8 mouse cellular contexts compared by ENCODE assay signal in genomic region chr15:79403763-79404210, GRCm38 (mm10). TPM values are rescaled to one million over a fixed set of nuclear protein-coding genes. Genes with fewer than 3 reads are reported as not detected.
DNase-seq lines count a peak whose midpoint lies in the region; ATAC-seq and TF ChIP-seq lines count a peak whose summit lies in the region.

No protein-coding gene starts in this region.

- no peaks in the 10 kb centered on the region for H3K9me3 ChIP-seq in CH12.LX (replicated peaks; ENCODE audit: low read length)
- H3K9me3 ChIP-seq in forebrain, postnatal 0 days (ENCODE audit: low read length): no peaks in the 10 kb centered on the region
- no peaks in the 10 kb centered on the region for H3K9me3 ChIP-seq in liver, postnatal 0 days (ENCODE audit: low read length)

- peaks cover 20% of the 10 kb centered on the region for H3K79me2 ChIP-seq in CH12.LX (replicated peaks; ENCODE audit: control insufficient read depth, extremely low read depth, insufficient read depth, poor library complexity, severe bottlenecking)

- no peak for TF ChIP-seq CTCF in gastrocnemius, adult 2 months (IDR thresholded peaks at IDR 0.05)
- no peak for TF ChIP-seq CTCF in CH12.LX (conservative IDR thresholded peaks at IDR 0.05 in 1 of 2, IDR thresholded peaks at IDR 0.05 in 1 of 2; ENCODE audit: low read depth in 2 of 2, low read length in 2 of 2)
- no peak for TF ChIP-seq CTCF in forebrain, postnatal 0 days (IDR thresholded peaks at IDR 0.05; ENCODE audit: low read depth)
- TF ChIP-seq CTCF in liver, postnatal 0 days (IDR thresholded peaks at IDR 0.05; ENCODE audit: low read depth): no peak

- peak overlapping the region; percentile 74; the same call in 1 of the 2 replicates for H3K9ac ChIP-seq in CH12.LX (ENCODE audit: insufficient read depth, low read depth)
- H3K9ac ChIP-seq in forebrain, postnatal 0 days: peak overlapping the region; percentile 89
- peak overlapping the region; percentile 73 for H3K9ac ChIP-seq in liver, postnatal 0 days (replicated peaks)

- H3K36me3 ChIP-seq in CH12.LX (replicated peaks in 1 of 2; ENCODE audit: control insufficient read depth in 1 of 2, insufficient read depth in 1 of 2, low read length in 1 of 2): peaks cover 0 to 13% of the 10 kb centered on the region in 2 experiments
- H3K36me3 ChIP-seq in forebrain, postnatal 0 days (ENCODE audit: insufficient read depth): no peaks in the 10 kb centered on the region
- no peaks in the 10 kb centered on the region for H3K36me3 ChIP-seq in liver, postnatal 0 days (replicated peaks; ENCODE audit: insufficient read depth, low read length)

- TF ChIP-seq POLR2A in CH12.LX (IDR thresholded peaks at IDR 0.05; ENCODE audit: low read depth, low read length): no peak

- no peak for TF ChIP-seq EP300 in CH12.LX (IDR thresholded peaks at IDR 0.05; ENCODE audit: low read length)
- no peak for TF ChIP-seq EP300 in liver, postnatal 0 days (IDR thresholded peaks at IDR 0.05; ENCODE audit: low read depth)

- intact Hi-C loops in gastrocnemius, adult 2 months (cut with DNase I): loop anchor here (2.0 kb wide), 2 partner anchors 23 to 33 kb away; no protein-coding TSS in a partner anchor
- intact Hi-C loops in left cerebral cortex, postnatal 14 days (cut with DNase I): loop anchor here (5.0 kb wide), 2 partner anchors 39 to 64 kb away; no protein-coding TSS in a partner anchor

- no peak for TF ChIP-seq RAD21 in CH12.LX (IDR thresholded peaks at IDR 0.05; ENCODE audit: low read depth, low read length)

- in situ Hi-C loops in CH12.LX (cut with MboI; ENCODE audit: low pct_ligation_motif_present, low pct_unique_long_range_greater_than_20kb, low sequenced_read_pairs): no loop called here

- peaks cover 28 to 62% of the 10 kb centered on the region in 2 experiments for H3K4me1 ChIP-seq in CH12.LX (ENCODE audit: control insufficient read depth in 1 of 2, insufficient read depth in 2 of 2)
- H3K4me1 ChIP-seq in forebrain, postnatal 0 days (ENCODE audit: insufficient read depth): peaks cover 9% of the 10 kb centered on the region; the same call in 1 of the 2 replicates
- H3K4me1 ChIP-seq in liver, postnatal 0 days (ENCODE audit: insufficient read depth): peaks cover 24% of the 10 kb centered on the region

- peaks cover 2% of the 10 kb centered on the region for H3K27me3 ChIP-seq in CH12.LX (replicated peaks)
- H3K27me3 ChIP-seq in forebrain, postnatal 0 days (ENCODE audit: insufficient read depth, low read length): no peaks in the 10 kb centered on the region
- no peaks in the 10 kb centered on the region for H3K27me3 ChIP-seq in liver, postnatal 0 days (ENCODE audit: insufficient read depth, low read length)

- H3K4me3 ChIP-seq in gastrocnemius, adult 2 months: peak overlapping the region; percentile 96
- peak overlapping the region; percentile 71 to 91 (median 89) for H3K4me3 ChIP-seq in CH12.LX (replicated peaks in 1 of 3; ENCODE audit: low read depth in 2 of 3, low read length in 2 of 3, poor library complexity in 1 of 3)
- H3K4me3 ChIP-seq in forebrain, postnatal 0 days (ENCODE audit: low read depth, low read length): peak overlapping the region; percentile 99
- H3K4me3 ChIP-seq in liver, postnatal 0 days (ENCODE audit: low read depth, low read length): peak overlapping the region; percentile 79

- no peak for ATAC-seq in forebrain, postnatal 0 days
- ATAC-seq in liver, postnatal 0 days: no peak

- no peak for DNase-seq in gastrocnemius, adult 2 months
- DNase-seq in gastrocnemius, adult 18-20 months (ENCODE audit: low spot score): no peak
- no peak for DNase-seq in CH12.LX (ENCODE audit: extremely low read depth)
- no peak for DNase-seq in forebrain, postnatal 0 days
- DNase-seq in liver, postnatal 0 days: no peak
- DNase-seq in c-Kit-positive CD71-positive TER-119-positive erythroid progenitor cells, embryonic 14.5 days (ENCODE audit: low spot score): no peak
- no peak for DNase-seq in cerebellum, postnatal 36 days
- DNase-seq in left cerebral cortex, postnatal 14 days (ENCODE audit: low spot score in 2 of 2): no peak

- 16% methylated on average over 9 of the region's 9 CpGs for WGBS in forebrain, postnatal 0 days
- 16% methylated on average over 9 of the region's 9 CpGs for WGBS in liver, postnatal 0 days (ENCODE audit: insufficient replicate concordance)

- H3K4me2 ChIP-seq in CH12.LX (ENCODE audit: insufficient read depth, low read depth, poor library complexity, severe bottlenecking): peak overlapping the region; percentile 73
- H3K4me2 ChIP-seq in forebrain, postnatal 0 days (ENCODE audit: low read depth): peak overlapping the region; percentile 85
- peak overlapping the region; percentile 95 for H3K4me2 ChIP-seq in liver, postnatal 0 days (ENCODE audit: low read depth, low read length)

- dilution Hi-C loops in CH12.LX (cut with MboI; ENCODE audit: extremely low pct_ligation_motif_present, extremely low pct_unique_long_range_greater_than_20kb, low sequenced_read_pairs): no loop called here

- H3K27ac ChIP-seq in gastrocnemius, adult 2 months: peak overlapping the region; percentile 99
- no peak overlapping the region for H3K27ac ChIP-seq in CH12.LX (ENCODE audit: insufficient read depth, low read depth)
- H3K27ac ChIP-seq in forebrain, postnatal 0 days (ENCODE audit: low read depth, low read length): peak overlapping the region; percentile 83; the same call in 1 of the 2 replicates
- H3K27ac ChIP-seq in liver, postnatal 0 days (ENCODE audit: low read depth): peak overlapping the region; percentile 7

TF ChIP-seq in CH12.LX, 34 proteins besides CTCF, POLR2A, EP300 and RAD21:
- TF ChIP-seq TCF12 (IDR thresholded peaks at IDR 0.05; ENCODE audit: low read depth, low read length): no peak
- peak; percentile 36; the same call in 1 of the 2 replicates for TF ChIP-seq MEF2A (IDR thresholded peaks at IDR 0.05; ENCODE audit: borderline replicate concordance, low read depth, low read length)
- 0 out of 2 replicates have a peak, but pooled peaks have one; percentile 3 for TF ChIP-seq CHD2 (IDR thresholded peaks at IDR 0.05; ENCODE audit: low read length)
TF ChIP-seq in CH12.LX: peak in this region for 2.

RNA-seq across cellular contexts. Expression of gene Tmem184b, which starts 0.4 kb away (rescaled TPM):
- total RNA-seq in gastrocnemius, adult 2 months (2021): 10 to 100 TPM; 26.1 to 36.7 TPM
- total RNA-seq in gastrocnemius, adult 18-20 months (2021): 10 to 100 TPM; 23.6 to 31.2 TPM
- 18.9 and 21.1 TPM in 2 replicates for total RNA-seq in CH12.LX (2012; rRNA removed)
- total RNA-seq in CH12.LX (2014; rRNA removed): 7.1 and 7.2 TPM in 2 replicates
- polyA plus RNA-seq in CH12.LX (2012; ENCODE audit: insufficient read length, low read depth): 38.0 and 42.7 TPM in 2 replicates
- 32.0 and 41.9 TPM in 2 replicates for total RNA-seq in forebrain, postnatal 0 days (2014; rRNA removed)
- 22.9 and 30.3 TPM in 2 replicates for polyA plus RNA-seq in forebrain, postnatal 0 days (2015; fragmentation: Nextera tagmentation; extraction: Ambion mirVana)
- 6.6 and 8.4 TPM in 2 replicates for polyA plus RNA-seq in liver, postnatal 0 days (2015; fragmentation: Nextera tagmentation; extraction: Ambion mirVana)
- 10 to 100 TPM; 56.2 to 56.8 TPM for total RNA-seq in left cerebral cortex, postnatal 14 days (2021)

RNA-seq across cellular contexts. Expression of gene Csnk1e, which starts 51.6 kb away (rescaled TPM):
- 10 to 100 TPM; 41.8 to 61.4 TPM for total RNA-seq in gastrocnemius, adult 2 months (2021)
- total RNA-seq in gastrocnemius, adult 18-20 months (2021): 10 to 100 TPM; 45.4 to 48.0 TPM
- total RNA-seq in CH12.LX (2012; rRNA removed): 33.3 and 46.7 TPM in 2 replicates
- 10.4 and 12.2 TPM in 2 replicates for total RNA-seq in CH12.LX (2014; rRNA removed)
- polyA plus RNA-seq in CH12.LX (2012; ENCODE audit: insufficient read length, low read depth): 16.8 and 18.5 TPM in 2 replicates
- total RNA-seq in forebrain, postnatal 0 days (2014; rRNA removed): 398 and 490 TPM in 2 replicates
- 160 and 248 TPM in 2 replicates for polyA plus RNA-seq in forebrain, postnatal 0 days (2015; fragmentation: Nextera tagmentation; extraction: Ambion mirVana)
- polyA plus RNA-seq in liver, postnatal 0 days (2015; fragmentation: Nextera tagmentation; extraction: Ambion mirVana): 7.5 and 8.9 TPM in 2 replicates
- total RNA-seq in left cerebral cortex, postnatal 14 days (2021): 100 to 1,000 TPM; 142 to 166 TPM

RNA-seq across cellular contexts. Expression of gene Maff, which starts 57.4 kb away (rescaled TPM):
- total RNA-seq in gastrocnemius, adult 2 months (2021): 1 to 10 TPM; 4.0 to 8.8 TPM
- total RNA-seq in gastrocnemius, adult 18-20 months (2021): 10 to 100 TPM in 1 of 2 experiments, 1 to 10 TPM in 1; 6.6 to 10.1 TPM
- total RNA-seq in CH12.LX (2012; rRNA removed) (9.3 and 15.4 TPM in 2 replicates), CH12.LX (2014; rRNA removed) (7.6 and 9.2 TPM in 2 replicates)
- 9.7 and 10.5 TPM in 2 replicates for polyA plus RNA-seq in CH12.LX (2012; ENCODE audit: insufficient read length, low read depth)
- total RNA-seq in forebrain, postnatal 0 days (2014; rRNA removed): 2.5 and 3.0 TPM in 2 replicates
- 0.74 and 1.1 TPM in 2 replicates for polyA plus RNA-seq in forebrain, postnatal 0 days (2015; fragmentation: Nextera tagmentation; extraction: Ambion mirVana)
- polyA plus RNA-seq in liver, postnatal 0 days (2015; fragmentation: Nextera tagmentation; extraction: Ambion mirVana): 0.94 and 1.1 TPM in 2 replicates
- total RNA-seq in left cerebral cortex, postnatal 14 days (2021): 1 to 10 TPM; 1.4 to 2.6 TPM
